Mouse (Mus musculus): ENCODE measurements around the gene Cdkal1. TPM values are rescaled to one million over a fixed set of nuclear protein-coding genes. Genes with fewer than 3 reads are reported as not detected.

Gene Cdkal1
- total RNA-seq, 1 experiment, result 20.8 TPM

DNA sequence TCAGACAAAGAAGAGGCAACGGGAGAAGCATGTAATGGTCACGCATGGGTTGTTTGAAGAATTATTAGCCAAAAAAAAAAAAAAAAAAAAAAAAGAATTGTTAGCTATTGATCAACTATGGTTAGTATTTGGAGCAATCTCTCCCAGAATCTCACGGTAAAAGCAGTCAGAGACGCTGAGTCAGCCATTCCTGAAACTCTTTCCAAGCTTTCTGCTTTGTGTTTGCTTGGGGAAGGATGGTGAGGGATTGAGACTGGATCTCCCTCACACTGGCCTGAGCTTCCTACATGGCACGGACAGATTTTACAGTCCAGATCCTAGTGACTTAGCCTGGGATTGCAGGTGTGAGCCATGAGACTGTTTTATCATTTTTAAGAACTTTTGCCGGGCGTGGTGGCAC lies 164.7 kb downstream of the Cdkal1 start:
- Histone ChIP-seq H3K9me3 (ENCODE audit: control insufficient read depth, insufficient read depth, low read depth, low read length) (no peaks in the 10 kb centered on the region), H3K27ac (ENCODE audit: insufficient read depth, low read depth, low read length, poor library complexity, severe bottlenecking) (no peak overlapping the region), H3K36me3 (ENCODE audit: control insufficient read depth, insufficient read depth, low read length, poor library complexity, severe bottlenecking) (no peaks in the 10 kb centered on the region), H3K9ac (ENCODE audit: insufficient read depth, low read depth, low read length, poor library complexity, severe bottlenecking) (no peak overlapping the region), H3K4me3 (ENCODE audit: insufficient read depth in 1 of 2, low read depth in 1 of 2, low read length in 2 of 2, poor library complexity in 1 of 2, severe bottlenecking in 1 of 2) (no peak overlapping the region), H3K4me1 (ENCODE audit: control insufficient read depth in 2 of 2, insufficient read depth in 2 of 2, low read length in 2 of 2, poor library complexity in 1 of 2) (no peaks in the 10 kb centered on the region)
- no peak for DNase-seq (ENCODE audit: low read depth, low spot score)
- in situ Hi-C loops (cut with MboI; ENCODE audit: low sequenced_read_pairs in 2 of 2, unreplicated experiment in 2 of 2), result no loop called here
- TF ChIP-seq CHD2 (IDR thresholded peaks at IDR 0.05; ENCODE audit: low read depth, low read length), result no peak
- TF ChIP-seq MAFK (IDR thresholded peaks at IDR 0.05; ENCODE audit: insufficient read depth, low read depth, low read length), result peak; percentile 73

DNA sequence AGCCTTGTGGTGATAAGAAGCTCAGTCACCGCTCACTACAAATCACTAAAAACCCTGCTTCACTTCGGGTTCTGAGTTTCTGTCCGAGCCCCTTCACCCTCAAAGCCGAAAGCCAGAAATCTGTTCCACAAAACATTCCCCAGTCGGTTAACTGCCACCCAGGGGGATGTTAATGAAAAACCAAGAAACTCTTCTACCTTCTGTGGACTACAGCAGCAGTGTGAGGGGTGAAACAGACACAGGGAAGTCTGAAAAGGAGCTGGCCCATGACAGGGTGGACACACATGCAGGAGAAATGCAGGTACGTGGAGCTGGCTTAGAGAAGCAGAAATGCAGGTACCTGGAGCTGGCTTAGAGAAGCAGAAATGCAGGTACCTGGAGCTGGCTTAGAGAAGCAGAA lies 166.6 kb downstream of the Cdkal1 start:
- DNase-seq (ENCODE audit: low read depth, low spot score), result no peak

DNA sequence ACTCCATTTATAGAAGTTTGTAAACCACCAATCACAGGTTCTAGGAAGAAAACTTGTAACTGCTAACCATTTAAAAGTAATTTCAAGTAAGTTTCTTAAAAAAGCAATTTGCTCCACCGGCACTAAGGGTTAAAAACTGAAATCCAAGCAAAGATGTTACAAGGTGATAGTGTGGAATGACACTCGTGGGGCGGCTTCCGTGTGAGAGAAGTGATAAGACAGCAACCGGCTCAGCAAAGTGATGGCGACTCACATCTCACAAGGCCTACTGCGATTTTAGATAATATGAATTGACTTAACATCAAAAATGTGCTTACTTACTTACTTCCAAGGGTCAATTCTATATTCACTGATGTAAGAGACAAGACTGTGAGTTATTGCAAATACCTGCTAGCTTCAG lies 167.6 kb downstream of the Cdkal1 start:
- no peaks in the 10 kb centered on the region for H3K9me3 ChIP-seq (ENCODE audit: control insufficient read depth, insufficient read depth, low read depth, low read length)
- H3K36me3 ChIP-seq (ENCODE audit: control insufficient read depth, insufficient read depth, low read length, poor library complexity, severe bottlenecking), result no peaks in the 10 kb centered on the region
- H3K4me3 ChIP-seq (ENCODE audit: insufficient read depth in 1 of 2, low read depth in 1 of 2, low read length in 2 of 2, poor library complexity in 1 of 2, severe bottlenecking in 1 of 2), result no peak overlapping the region
- H3K27ac ChIP-seq (ENCODE audit: insufficient read depth, low read depth, low read length, poor library complexity, severe bottlenecking), result no peak overlapping the region
- TF ChIP-seq MAFK (IDR thresholded peaks at IDR 0.05; ENCODE audit: insufficient read depth, low read depth, low read length), result no peak
- TF ChIP-seq ZNF384 (IDR thresholded peaks at IDR 0.05; ENCODE audit: low read depth, low read length), result no peak
- TF ChIP-seq ZC3H11A (IDR thresholded peaks at IDR 0.05; ENCODE audit: borderline replicate concordance, low read depth, low read length), result no peak
- H3K4me1 ChIP-seq (ENCODE audit: control insufficient read depth in 2 of 2, insufficient read depth in 2 of 2, low read length in 2 of 2, poor library complexity in 1 of 2), result no peaks in the 10 kb centered on the region
- in situ Hi-C loops (cut with MboI; ENCODE audit: low sequenced_read_pairs in 2 of 2, unreplicated experiment in 2 of 2), result no loop called here
- DNase-seq (ENCODE audit: low read depth, low spot score), result no peak
- H3K9ac ChIP-seq (ENCODE audit: insufficient read depth, low read depth, low read length, poor library complexity, severe bottlenecking), result no peak overlapping the region

More for the DNA sequence above, 166.6 kb downstream of the Cdkal1 start:
- H3K9me3 ChIP-seq (ENCODE audit: control insufficient read depth, insufficient read depth, low read depth, low read length), result no peaks in the 10 kb centered on the region
- H3K4me3 ChIP-seq (ENCODE audit: insufficient read depth in 1 of 2, low read depth in 1 of 2, low read length in 2 of 2, poor library complexity in 1 of 2, severe bottlenecking in 1 of 2), result no peak overlapping the region
- in situ Hi-C loops (cut with MboI; ENCODE audit: low sequenced_read_pairs in 2 of 2, unreplicated experiment in 2 of 2), result no loop called here
- H3K27ac ChIP-seq (ENCODE audit: insufficient read depth, low read depth, low read length, poor library complexity, severe bottlenecking), result no peak overlapping the region
- no peaks in the 10 kb centered on the region for H3K4me1 ChIP-seq (ENCODE audit: control insufficient read depth in 2 of 2, insufficient read depth in 2 of 2, low read length in 2 of 2, poor library complexity in 1 of 2)
- H3K36me3 ChIP-seq (ENCODE audit: control insufficient read depth, insufficient read depth, low read length, poor library complexity, severe bottlenecking), result no peaks in the 10 kb centered on the region
- no peak overlapping the region for H3K9ac ChIP-seq (ENCODE audit: insufficient read depth, low read depth, low read length, poor library complexity, severe bottlenecking)
- TF ChIP-seq MAFK (IDR thresholded peaks at IDR 0.05; ENCODE audit: insufficient read depth, low read depth, low read length), result no peak
- TF ChIP-seq HCFC1 (IDR thresholded peaks at IDR 0.05; ENCODE audit: borderline replicate concordance, insufficient read depth, low read length), result no peak
- no peak for TF ChIP-seq ZNF384 (IDR thresholded peaks at IDR 0.05; ENCODE audit: low read depth, low read length)
- TF ChIP-seq ZC3H11A (IDR thresholded peaks at IDR 0.05; ENCODE audit: borderline replicate concordance, low read depth, low read length), result no peak
- TF ChIP-seq CHD2 (IDR thresholded peaks at IDR 0.05; ENCODE audit: low read depth, low read length), result no peak

DNA sequence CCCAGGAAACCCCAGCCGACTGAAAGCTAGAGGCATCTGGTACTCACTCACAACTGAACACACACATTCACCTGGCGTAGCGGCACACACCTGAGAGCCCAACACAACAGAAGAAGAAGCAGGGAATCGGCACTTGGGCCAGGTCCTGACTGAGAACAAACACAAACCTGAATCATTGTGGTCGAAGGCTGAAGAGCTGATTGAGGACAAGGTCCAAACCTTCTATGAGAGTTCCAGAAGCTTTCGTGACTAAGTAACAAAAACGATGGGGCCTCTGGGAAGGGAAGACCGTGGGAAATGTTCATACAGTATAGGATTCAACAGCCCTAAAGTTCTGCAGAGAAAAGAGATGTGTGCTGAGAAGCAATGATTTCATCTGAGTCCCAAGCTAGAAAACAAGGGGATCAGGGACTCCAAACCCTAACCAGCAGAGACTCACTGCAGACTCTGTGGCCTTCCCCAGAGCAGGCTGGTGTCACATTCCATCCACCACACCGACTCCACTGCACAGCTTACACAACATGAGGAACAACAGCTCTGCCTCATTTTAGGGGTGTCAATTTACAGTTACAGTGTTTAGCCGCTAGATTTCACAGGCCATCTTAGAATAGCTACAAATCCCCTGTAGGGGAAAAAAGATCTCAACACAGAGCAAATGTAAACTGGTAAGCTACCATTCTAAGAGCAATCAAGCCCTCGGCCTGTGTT lies 175.8 kb downstream of the Cdkal1 start:
- Histone ChIP-seq H3K4me1 (ENCODE audit: control insufficient read depth in 2 of 2, insufficient read depth in 2 of 2, low read length in 2 of 2, poor library complexity in 1 of 2) (no peaks in the 10 kb centered on the region), H3K9me3 (ENCODE audit: control insufficient read depth, insufficient read depth, low read depth, low read length) (no peaks in the 10 kb centered on the region), H3K4me3 (ENCODE audit: insufficient read depth in 1 of 2, low read depth in 1 of 2, low read length in 2 of 2, poor library complexity in 1 of 2, severe bottlenecking in 1 of 2) (no peak overlapping the region), H3K27ac (ENCODE audit: insufficient read depth, low read depth, low read length, poor library complexity, severe bottlenecking) (no peak overlapping the region), H3K9ac (ENCODE audit: insufficient read depth, low read depth, low read length, poor library complexity, severe bottlenecking) (no peak overlapping the region), H3K36me3 (ENCODE audit: control insufficient read depth, insufficient read depth, low read length, poor library complexity, severe bottlenecking) (no peaks in the 10 kb centered on the region)
- in situ Hi-C loops (cut with MboI; ENCODE audit: low sequenced_read_pairs in 2 of 2, unreplicated experiment in 2 of 2), result no loop called here
- no peak for DNase-seq (ENCODE audit: low read depth, low spot score)
- no peak for TF ChIP-seq MAFK (IDR thresholded peaks at IDR 0.05; ENCODE audit: insufficient read depth, low read depth, low read length)
- TF ChIP-seq ZC3H11A (IDR thresholded peaks at IDR 0.05; ENCODE audit: borderline replicate concordance, low read depth, low read length), result no peak
- TF ChIP-seq CHD2 (IDR thresholded peaks at IDR 0.05; ENCODE audit: low read depth, low read length), result no peak
- no peak for TF ChIP-seq HCFC1 (IDR thresholded peaks at IDR 0.05; ENCODE audit: borderline replicate concordance, insufficient read depth, low read length)
- TF ChIP-seq ZNF384 (IDR thresholded peaks at IDR 0.05; ENCODE audit: low read depth, low read length), result no peak

DNA sequence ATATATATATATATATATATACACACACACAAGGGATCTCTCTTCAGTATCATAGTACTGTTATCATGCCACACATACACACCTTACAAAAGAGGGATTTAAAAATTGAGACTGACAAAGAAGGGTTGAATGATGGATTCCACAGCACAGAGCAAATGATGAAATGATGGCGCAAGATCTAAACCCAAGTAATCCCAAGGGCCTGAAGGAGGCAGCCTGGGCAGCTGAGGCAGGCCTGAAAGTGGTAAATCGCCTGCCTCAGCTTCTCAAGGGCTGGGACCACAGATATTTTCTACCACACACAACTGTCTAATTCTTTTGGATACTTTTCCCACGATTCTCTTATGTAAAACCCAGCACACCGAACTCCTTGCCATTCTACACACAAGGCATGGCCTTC lies 177.9 kb downstream of the Cdkal1 start:
- H3K27ac ChIP-seq (ENCODE audit: insufficient read depth, low read depth, low read length, poor library complexity, severe bottlenecking), result no peak overlapping the region
- H3K4me3 ChIP-seq (ENCODE audit: insufficient read depth in 1 of 2, low read depth in 1 of 2, low read length in 2 of 2, poor library complexity in 1 of 2, severe bottlenecking in 1 of 2), result no peak overlapping the region
- no peaks in the 10 kb centered on the region for H3K9me3 ChIP-seq (ENCODE audit: control insufficient read depth, insufficient read depth, low read depth, low read length)
- no peaks in the 10 kb centered on the region for H3K36me3 ChIP-seq (ENCODE audit: control insufficient read depth, insufficient read depth, low read length, poor library complexity, severe bottlenecking)
- in situ Hi-C loops (cut with MboI; ENCODE audit: low sequenced_read_pairs in 2 of 2, unreplicated experiment in 2 of 2), result no loop called here
- TF ChIP-seq ZC3H11A (IDR thresholded peaks at IDR 0.05; ENCODE audit: borderline replicate concordance, low read depth, low read length) (no peak), HCFC1 (IDR thresholded peaks at IDR 0.05; ENCODE audit: borderline replicate concordance, insufficient read depth, low read length) (no peak), MAFK (IDR thresholded peaks at IDR 0.05; ENCODE audit: insufficient read depth, low read depth, low read length) (no peak), ZNF384 (IDR thresholded peaks at IDR 0.05; ENCODE audit: low read depth, low read length) (no peak), CHD2 (IDR thresholded peaks at IDR 0.05; ENCODE audit: low read depth, low read length) (no peak)
- no peaks in the 10 kb centered on the region for H3K4me1 ChIP-seq (ENCODE audit: control insufficient read depth in 2 of 2, insufficient read depth in 2 of 2, low read length in 2 of 2, poor library complexity in 1 of 2)
- no peak overlapping the region for H3K9ac ChIP-seq (ENCODE audit: insufficient read depth, low read depth, low read length, poor library complexity, severe bottlenecking)
- DNase-seq (ENCODE audit: low read depth, low spot score), result no peak

All from ES-E14 (cell line).